Mouse (Mus musculus): ENCODE measurements around the gene Rai1. TPM values are rescaled to one million over a fixed set of nuclear protein-coding genes. Genes with fewer than 3 reads are reported as not detected.

The Rai1 gene
- polyA plus RNA-seq, 1 experiment from 2014 or later = 11.6 TPM

DNA sequence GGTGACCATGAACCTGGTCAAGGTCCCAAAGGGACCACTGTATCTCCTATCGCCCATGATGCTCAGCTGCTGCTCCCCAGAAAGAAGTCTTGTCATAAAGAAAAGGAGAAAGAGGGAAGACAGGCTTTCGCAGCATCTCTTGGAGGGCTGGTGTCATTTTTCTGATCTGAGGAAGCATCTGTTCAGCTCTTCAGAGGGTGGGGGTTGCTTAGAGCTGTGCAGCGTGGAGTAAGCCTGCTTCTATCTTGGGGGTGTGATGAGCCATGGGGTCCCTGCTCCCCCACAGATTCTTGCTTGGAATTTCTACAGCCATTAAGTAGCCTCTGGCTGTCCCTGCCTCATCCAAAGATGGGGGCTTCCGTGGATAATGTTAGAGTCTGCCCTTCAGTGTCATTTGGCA is 53.5 kb downstream of the Rai1 start:
- ATAC-seq = no peak
- 71% methylated on average over 4 of the region's 4 CpGs for WGBS (ENCODE audit: insufficient replicate concordance)
- no peaks in the 10 kb centered on the region for H3K9me3 ChIP-seq (replicated peaks)
- H3K27me3 ChIP-seq (replicated peaks) = no peaks in the 10 kb centered on the region
- no peak overlapping the region for H3K27ac ChIP-seq
- H3K36me3 ChIP-seq = peaks cover 47% of the 10 kb centered on the region
- H3K4me1 ChIP-seq = peaks cover 71% of the 10 kb centered on the region
- H3K4me2 ChIP-seq = no peak overlapping the region
- H3K9ac ChIP-seq = no peak overlapping the region
- H3K4me3 ChIP-seq = no peak overlapping the region

DNA sequence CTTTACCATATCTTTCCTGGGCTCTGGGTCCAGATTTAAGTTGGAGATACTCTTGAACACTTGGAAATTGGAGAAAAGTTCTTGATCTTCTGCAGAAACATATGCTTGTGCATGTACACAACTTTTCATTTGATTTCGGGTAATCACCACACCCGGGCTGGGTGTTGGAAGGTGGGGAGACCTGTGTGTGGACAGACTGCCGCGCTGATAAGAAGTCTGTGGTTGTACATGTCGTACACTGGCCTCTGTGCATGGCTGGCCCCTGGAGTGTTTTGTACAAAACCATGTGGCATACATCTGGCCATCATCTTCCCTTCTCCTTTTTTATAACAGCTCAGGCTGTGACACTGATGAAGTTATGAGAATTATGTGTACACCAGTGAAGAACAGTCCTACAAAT is 55.1 kb downstream of the Rai1 start:
- H3K4me1 ChIP-seq = peaks cover 80% of the 10 kb centered on the region
- H3K4me2 ChIP-seq = peak overlapping the region; percentile 45
- peak overlapping the region; percentile 42 for H3K9ac ChIP-seq
- H3K36me3 ChIP-seq = peaks cover 32% of the 10 kb centered on the region
- H3K27me3 ChIP-seq (replicated peaks) = no peaks in the 10 kb centered on the region
- no peaks in the 10 kb centered on the region for H3K9me3 ChIP-seq (replicated peaks)
- ATAC-seq = peak; percentile 91
- WGBS (ENCODE audit: insufficient replicate concordance) = 32% methylated on average over 5 of the region's 5 CpGs
- H3K4me3 ChIP-seq = no peak overlapping the region
- peak overlapping the region; percentile 62 for H3K27ac ChIP-seq

DNA sequence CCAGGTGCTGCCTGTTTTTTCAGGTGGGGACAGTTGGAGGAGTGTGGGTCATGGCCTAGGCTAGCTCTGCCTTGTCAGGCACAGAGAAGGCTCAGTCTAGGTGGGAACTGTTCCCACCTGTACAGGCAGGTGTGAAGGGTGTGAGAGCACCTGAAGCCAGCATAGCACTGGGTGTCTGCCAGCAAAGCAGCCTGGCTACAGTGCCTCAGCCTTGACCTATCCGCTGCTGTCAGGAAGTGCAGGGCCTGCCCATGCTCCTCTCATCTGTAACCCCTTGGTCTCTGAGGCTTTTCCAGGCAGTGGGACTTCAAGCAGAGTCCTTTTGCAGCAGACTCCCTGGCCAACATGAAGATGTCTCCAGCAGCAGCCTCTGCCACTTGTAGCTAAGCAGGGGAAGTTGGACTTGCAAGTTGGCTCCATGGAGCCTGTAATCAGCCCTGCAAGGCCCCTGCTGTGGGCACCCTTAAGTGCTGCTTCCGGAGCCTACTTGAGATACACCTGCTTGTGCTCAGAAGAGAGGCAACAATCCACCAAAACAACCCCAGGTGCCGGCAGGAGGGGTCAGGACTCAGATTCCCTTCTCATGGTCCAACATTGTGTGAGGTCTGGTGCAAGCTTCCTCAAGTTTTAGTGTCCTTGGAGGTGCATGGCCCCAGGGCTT is 55.8 kb downstream of the Rai1 start:
- Histone ChIP-seq H3K27ac (peak overlapping the region; percentile 62), H3K4me3 (no peak overlapping the region), H3K9ac (peak overlapping the region; percentile 42), H3K4me1 (peaks cover 82% of the 10 kb centered on the region), H3K9me3 (replicated peaks) (no peaks in the 10 kb centered on the region), H3K36me3 (peaks cover 29% of the 10 kb centered on the region), H3K27me3 (replicated peaks) (no peaks in the 10 kb centered on the region), H3K4me2 (peak overlapping the region; percentile 45)
- 63% methylated on average over 3 of the region's 3 CpGs for WGBS (ENCODE audit: insufficient replicate concordance)
- peak; percentile 31; the same call in 1 of the 2 replicates for ATAC-seq

DNA sequence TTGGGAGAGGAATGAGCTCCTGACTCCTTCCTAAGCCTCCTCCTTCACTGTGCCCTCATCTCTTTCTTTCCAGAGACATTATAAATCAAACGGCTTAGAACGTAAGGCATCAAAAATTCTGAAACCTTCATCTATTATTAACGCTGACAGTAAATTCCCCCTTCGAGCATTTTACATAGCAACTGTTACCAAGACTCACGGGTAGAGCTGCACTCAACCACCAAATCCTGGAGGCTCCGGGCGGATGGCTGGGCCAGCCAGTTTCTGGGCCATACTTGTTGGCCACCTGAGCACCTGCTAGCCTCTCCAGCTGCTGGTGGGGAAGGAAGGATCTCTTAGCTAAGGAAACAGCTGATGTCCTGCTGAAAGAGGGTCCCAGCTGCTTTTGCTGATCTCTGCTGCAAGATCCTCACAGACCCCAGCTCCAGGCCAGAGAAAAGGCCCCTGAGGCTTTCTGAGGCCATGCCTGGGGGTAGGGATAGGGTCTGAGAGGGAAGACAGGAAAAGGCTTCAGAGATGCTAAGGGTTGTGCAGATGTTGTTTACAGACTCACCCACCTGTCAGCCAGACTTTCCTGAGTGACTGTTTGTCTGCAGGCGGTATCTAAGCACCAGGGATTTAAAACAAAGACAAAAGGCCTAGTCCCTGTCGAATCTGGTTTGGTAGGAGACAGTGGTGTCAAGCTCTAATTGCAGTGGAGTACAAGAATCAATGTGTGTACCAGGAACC is 56.5 kb downstream of the Rai1 start:
- no peaks in the 10 kb centered on the region for H3K27me3 ChIP-seq (replicated peaks)
- peaks cover 82% of the 10 kb centered on the region for H3K4me1 ChIP-seq
- no peak overlapping the region for H3K4me2 ChIP-seq
- H3K9ac ChIP-seq = no peak overlapping the region
- H3K9me3 ChIP-seq (replicated peaks) = no peaks in the 10 kb centered on the region
- no peak overlapping the region for H3K27ac ChIP-seq
- no peak overlapping the region for H3K4me3 ChIP-seq
- peaks cover 26% of the 10 kb centered on the region for H3K36me3 ChIP-seq
- ATAC-seq = no peak
- 80% methylated on average over 9 of the region's 9 CpGs for WGBS (ENCODE audit: insufficient replicate concordance)

DNA sequence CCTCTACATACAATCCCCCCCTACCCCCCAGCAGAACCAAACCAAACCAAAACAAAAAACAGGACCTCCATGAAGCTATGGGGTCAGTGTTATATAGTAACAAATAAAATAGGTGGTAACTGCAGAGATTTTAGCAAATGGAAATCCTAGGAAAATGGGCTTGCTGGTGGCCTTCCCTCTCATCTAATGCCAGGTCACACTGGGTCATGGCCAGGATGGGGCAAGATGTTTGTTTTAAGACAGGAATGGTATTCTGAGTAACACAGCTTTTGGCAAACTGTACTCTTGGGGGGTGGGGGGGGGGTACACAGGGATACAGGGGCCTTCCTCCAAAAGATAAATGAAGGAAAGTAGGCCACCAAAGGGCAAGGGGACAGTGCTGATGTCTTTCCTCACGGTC is 57.7 kb downstream of the Rai1 start:
- Histone ChIP-seq H3K4me1 (peaks cover 76% of the 10 kb centered on the region), H3K36me3 (peaks cover 22% of the 10 kb centered on the region)
- 83% methylated on average over 1 of the region's 1 CpGs for WGBS (ENCODE audit: insufficient replicate concordance)

DNA sequence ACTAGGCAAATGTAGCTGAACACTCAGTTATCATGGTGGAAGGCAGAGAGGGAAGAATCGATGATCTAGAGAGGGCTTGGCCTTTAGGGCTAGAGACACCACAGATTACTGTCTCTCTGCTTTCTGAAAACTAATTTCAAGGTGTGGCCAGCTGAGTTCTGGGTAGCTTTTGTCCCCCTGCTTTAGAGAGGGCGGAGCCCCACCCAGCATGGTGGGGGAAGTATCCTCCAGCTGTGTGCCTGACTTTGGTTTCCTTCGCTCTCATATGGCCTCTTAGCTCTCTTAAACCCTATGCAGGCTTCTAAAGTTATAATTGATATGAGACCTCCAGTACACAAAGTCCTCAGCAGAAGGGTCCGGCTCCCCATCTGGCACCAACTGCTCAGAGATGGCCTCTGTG is 58.5 kb downstream of the Rai1 start:
- Histone ChIP-seq H3K36me3 (peaks cover 22% of the 10 kb centered on the region), H3K27me3 (replicated peaks) (no peaks in the 10 kb centered on the region), H3K4me2 (no peak overlapping the region), H3K4me1 (peaks cover 73% of the 10 kb centered on the region), H3K9ac (no peak overlapping the region), H3K4me3 (no peak overlapping the region), H3K27ac (no peak overlapping the region), H3K9me3 (replicated peaks) (no peaks in the 10 kb centered on the region)
- ATAC-seq = no peak
- WGBS (ENCODE audit: insufficient replicate concordance) = 80% methylated on average over 4 of the region's 4 CpGs

More for the DNA sequence above, 57.7 kb downstream of the Rai1 start:
- H3K4me3 ChIP-seq = no peak overlapping the region
- H3K4me2 ChIP-seq = no peak overlapping the region
- H3K27ac ChIP-seq = no peak overlapping the region
- H3K9me3 ChIP-seq (replicated peaks) = no peaks in the 10 kb centered on the region
- H3K27me3 ChIP-seq (replicated peaks) = no peaks in the 10 kb centered on the region
- no peak for ATAC-seq
- H3K9ac ChIP-seq = no peak overlapping the region

DNA sequence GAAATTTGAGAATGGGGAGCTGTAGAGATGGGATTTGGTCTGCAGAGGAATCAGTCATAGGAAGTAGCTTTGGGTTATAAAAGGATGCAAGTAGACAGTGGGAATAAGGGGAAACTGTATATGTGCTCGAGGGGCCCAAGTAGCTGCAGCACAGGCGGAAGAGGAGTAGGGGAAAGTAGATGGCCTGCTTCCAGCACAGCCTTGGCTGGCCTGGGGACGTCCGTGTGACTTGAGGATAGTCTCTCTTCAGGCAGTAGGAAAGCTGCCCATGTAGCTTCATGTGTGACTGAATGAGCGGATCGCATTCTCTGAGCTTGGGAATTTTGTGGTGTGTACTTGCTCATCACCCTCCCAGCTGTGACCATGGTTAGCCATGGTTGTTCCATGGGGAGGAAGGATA is 59.6 kb downstream of the Rai1 start:
- Histone ChIP-seq H3K4me1 (peaks cover 70% of the 10 kb centered on the region), H3K36me3 (peaks cover 24% of the 10 kb centered on the region), H3K4me3 (no peak overlapping the region), H3K9me3 (replicated peaks) (no peaks in the 10 kb centered on the region), H3K27ac (peak overlapping the region; percentile 52), H3K9ac (0 out of 2 replicates have a peak overlapping the region, but pooled peaks have one; percentile 27), H3K4me2 (peak overlapping the region; percentile 8; the same call in 1 of the 2 replicates), H3K27me3 (replicated peaks) (no peaks in the 10 kb centered on the region)
- ATAC-seq = no peak
- 75% methylated on average over 6 of the region's 6 CpGs for WGBS (ENCODE audit: insufficient replicate concordance)

DNA sequence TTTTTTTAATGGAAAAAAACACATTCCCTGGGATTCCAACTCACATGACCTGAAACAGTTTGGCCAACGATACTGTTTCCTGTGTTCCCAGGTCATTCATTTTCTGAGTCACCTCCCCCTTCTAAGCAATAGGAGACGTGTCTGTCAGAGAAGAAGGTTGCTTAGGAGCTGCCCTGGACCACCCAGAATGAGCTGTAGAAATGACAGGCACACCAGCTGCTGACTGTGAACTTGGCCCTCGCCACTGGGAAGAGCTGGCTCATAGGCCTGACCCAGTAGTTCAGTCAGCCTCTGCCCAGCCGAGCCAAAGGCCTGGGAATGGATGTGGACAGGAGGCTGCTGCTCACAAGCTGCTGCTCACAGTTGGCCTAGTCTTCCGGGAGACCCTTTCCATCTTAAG is 60.3 kb downstream of the Rai1 start:
- peaks cover 30% of the 10 kb centered on the region for H3K36me3 ChIP-seq
- H3K4me1 ChIP-seq = peaks cover 64% of the 10 kb centered on the region
- ATAC-seq = no peak
- H3K4me2 ChIP-seq = no peak overlapping the region
- WGBS (ENCODE audit: insufficient replicate concordance) = 70% methylated on average over 5 of the region's 5 CpGs
- H3K27ac ChIP-seq = no peak overlapping the region
- H3K4me3 ChIP-seq = no peak overlapping the region
- no peaks in the 10 kb centered on the region for H3K27me3 ChIP-seq (replicated peaks)
- H3K9ac ChIP-seq = no peak overlapping the region
- no peaks in the 10 kb centered on the region for H3K9me3 ChIP-seq (replicated peaks)

DNA sequence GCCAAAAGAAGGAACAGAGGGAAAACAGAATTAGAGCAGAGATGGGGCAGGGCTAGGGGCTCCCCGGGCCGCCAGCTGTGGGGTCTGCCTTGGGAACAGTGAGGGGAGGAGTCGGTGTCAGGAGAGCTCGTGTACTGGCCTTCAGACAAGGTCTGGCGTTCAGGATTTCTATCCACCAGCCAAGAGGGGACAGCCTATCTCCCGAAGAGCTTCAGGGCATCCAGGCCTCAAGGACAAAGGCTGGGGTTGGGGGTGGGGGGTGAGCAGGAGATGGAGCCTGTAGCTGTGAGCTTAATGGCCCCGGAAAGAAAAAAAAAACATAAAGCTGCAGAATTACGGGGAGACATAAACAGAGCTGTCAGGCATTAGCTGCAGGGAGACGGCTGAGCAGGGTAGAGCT is 64.0 kb downstream of the Rai1 start:
- no peak overlapping the region for H3K27ac ChIP-seq
- 69% methylated on average over 9 of the region's 9 CpGs for WGBS (ENCODE audit: insufficient replicate concordance)
- H3K4me3 ChIP-seq = no peak overlapping the region
- no peaks in the 10 kb centered on the region for H3K27me3 ChIP-seq (replicated peaks)
- ATAC-seq = no peak
- H3K4me1 ChIP-seq = peaks cover 50% of the 10 kb centered on the region
- peaks cover 17% of the 10 kb centered on the region for H3K36me3 ChIP-seq
- no peak overlapping the region for H3K4me2 ChIP-seq
- H3K9me3 ChIP-seq (replicated peaks) = no peaks in the 10 kb centered on the region
- H3K9ac ChIP-seq = no peak overlapping the region

DNA sequence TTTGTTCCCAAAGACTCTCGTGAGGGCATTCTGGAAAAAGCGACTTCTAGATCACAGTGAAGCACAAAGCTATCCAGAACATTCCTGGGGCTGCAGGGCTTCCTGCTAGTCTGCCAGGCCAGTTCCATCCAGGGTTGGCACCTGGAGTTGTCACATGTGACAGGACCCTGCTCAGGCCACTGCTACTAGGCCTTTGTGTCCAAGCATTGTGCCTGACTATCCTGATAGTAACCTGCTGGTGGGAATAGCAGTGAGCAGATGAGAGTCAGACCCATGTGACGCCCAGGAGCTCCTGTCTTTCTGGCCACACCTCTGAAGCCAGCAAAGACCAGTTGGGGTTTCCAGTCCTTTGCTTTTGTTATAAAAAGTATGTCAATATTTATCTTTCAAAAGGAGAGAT is 67.3 kb downstream of the Rai1 start:
- peaks cover 66% of the 10 kb centered on the region for H3K4me1 ChIP-seq
- H3K9me3 ChIP-seq (replicated peaks) = no peaks in the 10 kb centered on the region
- WGBS (ENCODE audit: insufficient replicate concordance) = 64% methylated on average over 3 of the region's 3 CpGs
- no peak overlapping the region for H3K4me3 ChIP-seq
- H3K36me3 ChIP-seq = peaks cover 16% of the 10 kb centered on the region
- no peak overlapping the region for H3K4me2 ChIP-seq
- ATAC-seq = no peak
- H3K27me3 ChIP-seq (replicated peaks) = peaks cover 6% of the 10 kb centered on the region; the same call in 1 of the 2 replicates
- no peak overlapping the region for H3K9ac ChIP-seq
- H3K27ac ChIP-seq = no peak overlapping the region

DNA sequence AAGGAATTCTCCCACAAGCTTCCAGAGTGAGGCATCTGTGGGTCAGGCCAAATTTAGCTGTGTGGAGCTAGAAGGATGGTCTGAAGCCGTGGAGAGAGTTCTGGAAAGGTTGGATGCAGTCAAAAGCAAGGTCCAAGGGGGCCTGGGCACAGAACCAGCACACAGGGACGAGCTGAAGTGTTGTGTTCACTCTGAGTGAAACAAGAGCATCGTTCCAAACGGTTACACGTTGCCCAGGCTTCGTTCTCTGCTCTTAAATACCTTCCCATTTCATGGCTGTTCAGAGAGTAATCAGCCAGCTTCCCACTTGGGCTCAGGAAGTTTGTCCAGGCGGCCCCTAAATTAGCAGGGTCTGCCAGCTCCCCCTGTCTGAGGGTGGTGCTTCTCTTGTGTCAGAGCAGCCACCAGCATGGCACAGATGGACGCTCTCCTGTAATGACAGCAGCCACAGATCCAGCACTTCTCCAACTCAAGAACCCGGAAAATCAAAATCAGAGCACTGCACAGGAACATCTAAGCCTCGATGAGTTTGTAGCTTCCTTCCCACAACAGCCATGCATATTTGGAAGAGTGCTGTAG is 68.9 kb downstream of the Rai1 start:
- H3K4me2 ChIP-seq = no peak overlapping the region
- peaks cover 17% of the 10 kb centered on the region for H3K36me3 ChIP-seq
- H3K27ac ChIP-seq = no peak overlapping the region
- peaks cover 74% of the 10 kb centered on the region for H3K4me1 ChIP-seq
- peaks cover 11% of the 10 kb centered on the region for H3K27me3 ChIP-seq (replicated peaks)
- H3K9ac ChIP-seq = no peak overlapping the region
- WGBS (ENCODE audit: insufficient replicate concordance) = 73% methylated on average over 10 of the region's 10 CpGs
- H3K4me3 ChIP-seq = no peak overlapping the region
- no peak for ATAC-seq
- H3K9me3 ChIP-seq (replicated peaks) = no peaks in the 10 kb centered on the region
